Mouse (Mus musculus): ENCODE measurements around the gene Fap.

GRCm38 (mm10) chr2:62549659-62550058, 24.2 kb downstream of the Fap start:
- TF ChIP-seq POLR2A (IDR thresholded peaks at IDR 0.05; ENCODE audit: low read depth, low read length) (no peak), CTCF (IDR thresholded peaks at IDR 0.05; ENCODE audit: extremely low read depth, insufficient read depth, insufficient read length, insufficient replicate concordance) (no peak)

Measured in spleen, adult 2 months (tissue).